Mouse (Mus musculus): Measurements from ENCODE around the gene Polr1c. TPM values are rescaled to one million over a fixed set of nuclear protein-coding genes. Genes with fewer than 3 reads are reported as not detected.

Polr1c gene
- polyA plus RNA-seq, 1 experiment: 39.5 TPM

DNA sequence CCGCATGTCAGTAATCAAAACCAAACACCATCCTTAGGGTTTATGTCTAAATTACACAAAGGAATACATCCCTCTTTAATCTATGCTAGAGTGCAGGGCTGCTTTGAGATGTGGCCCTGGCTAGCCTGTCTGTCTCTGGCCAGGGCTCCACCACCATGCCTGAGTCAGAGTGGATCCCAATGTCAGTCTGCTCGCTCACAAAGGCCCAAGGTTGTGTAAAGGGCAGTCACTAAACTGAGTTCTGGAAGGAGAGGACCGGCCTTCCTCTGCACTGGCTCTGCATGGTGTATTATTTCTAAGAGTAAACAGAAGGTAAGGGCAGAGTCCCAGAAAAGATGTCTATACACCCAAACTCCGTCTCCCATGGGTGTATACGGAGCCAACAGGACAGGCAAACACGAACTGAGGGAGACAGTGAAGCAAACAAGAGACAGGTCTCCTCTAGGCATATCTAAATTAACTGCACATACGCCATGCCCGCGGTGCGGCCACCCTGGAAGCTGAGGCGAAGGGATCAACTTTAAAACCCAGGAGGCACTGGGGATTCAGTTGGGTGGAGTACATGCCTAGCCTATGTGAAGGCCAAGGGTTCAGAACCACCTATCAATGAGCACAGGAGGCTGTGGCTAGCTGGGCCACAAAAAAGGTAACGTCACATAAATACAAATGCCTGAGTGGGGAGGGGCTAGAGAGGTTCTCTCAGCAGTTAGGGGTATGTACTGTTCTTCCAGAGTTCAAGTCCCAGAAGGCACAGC, 30.3 kb upstream of the Polr1c start:
- Histone ChIP-seq H3K4me3 (replicated peaks; ENCODE audit: extremely low read depth, low read depth, low read length) (no peak overlapping the region), H3K4me1 (ENCODE audit: control insufficient read depth, insufficient read depth, low read length) (no peaks in the 10 kb centered on the region; the same call in 1 of the 2 replicates)
- no peak for DNase-seq
- 86% methylated on average over 12 of the region's 12 CpGs for WGBS
- TF ChIP-seq POLR2A (IDR thresholded peaks at IDR 0.05; ENCODE audit: borderline replicate concordance, extremely low read depth, low read depth, low read length) (no peak), CTCF (IDR thresholded peaks at IDR 0.05; ENCODE audit: insufficient read depth, low read length) (no peak)

DNA sequence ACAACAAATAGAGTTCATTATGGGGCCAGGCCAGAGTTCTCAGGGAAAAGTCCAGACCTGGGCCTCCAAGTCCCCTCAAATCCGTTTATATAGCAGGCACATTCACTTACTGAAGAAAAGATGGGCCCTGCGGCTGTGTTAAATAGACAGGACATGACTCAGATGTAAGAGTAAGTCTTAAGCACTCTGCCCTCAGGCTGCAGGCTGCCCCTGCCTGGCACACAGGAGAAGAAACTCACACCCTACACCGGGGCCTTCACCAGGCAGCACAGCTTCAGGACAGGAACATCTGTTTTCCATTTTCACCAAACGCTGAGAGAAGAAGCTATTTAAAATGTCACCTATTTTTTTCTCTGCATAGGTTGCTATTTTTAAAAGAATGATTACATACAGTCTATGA, 29.7 kb upstream of the Polr1c start:
- Histone ChIP-seq H3K4me1 (ENCODE audit: control insufficient read depth, insufficient read depth, low read length) (no peaks in the 10 kb centered on the region; the same call in 1 of the 2 replicates), H3K4me3 (replicated peaks; ENCODE audit: extremely low read depth, low read depth, low read length) (no peak overlapping the region)
- DNase-seq: no peak
- WGBS: 65% methylated on average over 4 of the region's 4 CpGs
- TF ChIP-seq POLR2A (IDR thresholded peaks at IDR 0.05; ENCODE audit: borderline replicate concordance, extremely low read depth, low read depth, low read length) (no peak), CTCF (IDR thresholded peaks at IDR 0.05; ENCODE audit: insufficient read depth, low read length) (no peak)

DNA sequence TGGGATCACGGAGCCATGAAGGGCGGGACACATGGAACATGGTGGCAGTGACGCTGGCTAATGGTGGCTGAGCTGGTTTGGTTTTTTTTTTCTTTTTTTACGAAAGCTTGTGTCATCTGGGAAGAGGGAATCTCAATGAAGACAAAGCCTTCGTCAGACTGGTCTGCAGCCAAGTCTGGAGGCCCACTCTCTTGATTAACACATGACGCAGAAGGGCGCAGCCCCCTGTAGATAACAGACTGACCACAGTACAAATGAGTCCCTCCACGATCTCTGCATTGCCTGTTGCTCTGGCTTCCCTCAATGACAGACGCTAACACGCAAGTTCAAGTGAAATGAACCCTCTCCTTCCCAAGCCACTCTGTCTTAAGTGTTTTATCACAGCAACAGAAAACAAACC, 27.7 kb upstream of the Polr1c start:
- no peak for TF ChIP-seq POLR2A (IDR thresholded peaks at IDR 0.05; ENCODE audit: borderline replicate concordance, extremely low read depth, low read depth, low read length)
- TF ChIP-seq CTCF (IDR thresholded peaks at IDR 0.05; ENCODE audit: insufficient read depth, low read length): no peak
- no peaks in the 10 kb centered on the region for H3K4me1 ChIP-seq (ENCODE audit: control insufficient read depth, insufficient read depth, low read length)

DNA sequence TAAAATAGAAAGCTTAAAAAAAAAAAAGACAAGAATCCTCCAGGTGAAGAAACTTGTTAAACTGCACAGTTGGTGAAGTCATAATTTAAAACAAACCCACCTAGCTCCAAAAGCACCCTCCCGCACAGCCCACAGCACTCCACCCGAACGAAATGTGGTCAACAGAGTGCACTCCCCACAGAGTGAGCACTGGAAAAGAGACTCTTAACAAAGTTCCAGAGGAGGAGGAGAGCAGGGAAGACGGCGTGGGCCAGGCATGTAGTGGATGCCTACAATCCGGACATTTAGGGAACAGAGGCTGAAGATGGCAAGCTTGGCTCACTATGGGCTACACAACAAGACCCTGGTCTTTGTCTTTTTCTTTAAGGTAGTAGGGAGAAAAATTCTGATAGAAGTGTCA, 27.2 kb upstream of the Polr1c start:
- Histone ChIP-seq H3K4me3 (replicated peaks; ENCODE audit: extremely low read depth, low read depth, low read length) (no peak overlapping the region), H3K4me1 (ENCODE audit: control insufficient read depth, insufficient read depth, low read length) (no peaks in the 10 kb centered on the region)
- TF ChIP-seq POLR2A (IDR thresholded peaks at IDR 0.05; ENCODE audit: borderline replicate concordance, extremely low read depth, low read depth, low read length) (no peak), CTCF (IDR thresholded peaks at IDR 0.05; ENCODE audit: insufficient read depth, low read length) (no peak)
- WGBS: 79% methylated on average over 6 of the region's 6 CpGs
- no peak for DNase-seq

More for the DNA sequence above, 27.7 kb upstream of the Polr1c start:
- no peak for DNase-seq
- WGBS: 82% methylated on average over 10 of the region's 10 CpGs
- no peak overlapping the region for H3K4me3 ChIP-seq (replicated peaks; ENCODE audit: extremely low read depth, low read depth, low read length)

DNA sequence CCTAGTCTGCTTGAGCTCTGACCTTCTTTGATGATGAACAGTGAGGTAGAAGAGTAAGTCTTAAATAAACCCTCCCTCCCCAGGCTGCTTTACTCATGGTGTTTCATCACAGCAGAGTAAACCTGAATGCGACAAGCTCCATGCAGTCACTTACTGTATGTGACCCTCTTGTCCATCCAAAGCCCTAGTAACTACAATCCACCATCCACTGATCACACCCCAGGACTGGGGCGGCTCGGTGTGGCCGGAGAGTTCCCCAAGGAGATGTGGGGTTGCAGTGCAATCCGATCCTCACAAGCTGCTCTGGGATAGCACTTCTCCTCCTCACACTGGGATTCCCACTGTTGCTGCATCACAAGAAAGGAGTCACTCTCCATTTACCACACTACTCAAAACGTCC, 26.6 kb upstream of the Polr1c start:
- WGBS: 71% methylated on average over 6 of the region's 6 CpGs
- H3K4me3 ChIP-seq (replicated peaks; ENCODE audit: extremely low read depth, low read depth, low read length): no peak overlapping the region
- H3K4me1 ChIP-seq (ENCODE audit: control insufficient read depth, insufficient read depth, low read length): no peaks in the 10 kb centered on the region
- no peak for DNase-seq
- no peak for TF ChIP-seq POLR2A (IDR thresholded peaks at IDR 0.05; ENCODE audit: borderline replicate concordance, extremely low read depth, low read depth, low read length)
- no peak for TF ChIP-seq CTCF (IDR thresholded peaks at IDR 0.05; ENCODE audit: insufficient read depth, low read length)

DNA sequence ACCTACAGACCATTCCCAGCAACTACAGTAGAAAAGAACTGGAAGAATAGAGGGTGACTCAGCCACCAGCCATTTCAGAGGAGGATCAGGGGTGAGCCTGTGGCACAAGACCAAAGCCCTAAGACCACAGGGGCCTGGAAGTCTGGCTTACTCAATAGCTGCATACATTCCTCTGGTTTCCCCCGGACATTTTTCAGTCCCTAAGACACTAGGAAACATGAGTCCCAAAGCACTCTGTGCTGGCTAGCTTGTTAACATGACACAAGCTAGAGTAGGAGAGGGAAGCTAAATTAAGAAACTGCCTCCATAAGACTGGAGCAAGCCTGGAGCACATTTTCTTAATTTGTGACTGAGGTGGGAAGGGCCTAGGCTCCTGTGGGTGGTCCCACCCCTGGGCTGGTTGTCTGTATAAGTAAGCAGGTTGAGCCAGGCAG, 26.0 kb upstream of the Polr1c start:
- no peak for TF ChIP-seq CTCF (IDR thresholded peaks at IDR 0.05; ENCODE audit: insufficient read depth, low read length)
- no peak for TF ChIP-seq POLR2A (IDR thresholded peaks at IDR 0.05; ENCODE audit: borderline replicate concordance, extremely low read depth, low read depth, low read length)
- WGBS: 48% methylated on average over 1 of the region's 1 CpGs
- H3K4me3 ChIP-seq (replicated peaks; ENCODE audit: extremely low read depth, low read depth, low read length): no peak overlapping the region
- H3K4me1 ChIP-seq (ENCODE audit: control insufficient read depth, insufficient read depth, low read length): no peaks in the 10 kb centered on the region
- DNase-seq: no peak

DNA sequence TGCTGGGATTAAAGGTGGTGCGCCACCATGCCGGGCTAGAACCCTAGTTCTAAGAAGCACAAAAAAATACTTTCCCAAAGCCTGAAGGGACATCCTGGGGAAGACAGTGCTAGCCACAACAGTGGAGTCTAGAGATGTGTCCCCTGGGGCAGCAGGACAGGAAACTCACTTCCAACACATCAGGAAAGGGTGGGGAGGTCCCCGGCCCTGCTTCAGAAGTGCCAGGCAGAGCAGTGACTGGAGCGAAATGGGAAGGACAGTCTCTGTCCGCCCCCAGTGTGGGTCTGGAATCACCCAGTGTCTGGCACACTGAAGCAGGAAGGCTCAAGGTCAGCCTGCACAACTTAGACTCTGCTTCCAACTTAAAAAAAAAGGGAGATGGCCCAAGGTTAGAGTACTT, 24.8 kb upstream of the Polr1c start:
- 53% methylated on average over 5 of the region's 5 CpGs for WGBS
- no peak for DNase-seq
- no peaks in the 10 kb centered on the region for H3K4me1 ChIP-seq (ENCODE audit: control insufficient read depth, insufficient read depth, low read length)
- TF ChIP-seq POLR2A (IDR thresholded peaks at IDR 0.05; ENCODE audit: borderline replicate concordance, extremely low read depth, low read depth, low read length) (no peak), CTCF (IDR thresholded peaks at IDR 0.05; ENCODE audit: insufficient read depth, low read length) (no peak)
- no peak overlapping the region for H3K4me3 ChIP-seq (replicated peaks; ENCODE audit: extremely low read depth, low read depth, low read length)

DNA sequence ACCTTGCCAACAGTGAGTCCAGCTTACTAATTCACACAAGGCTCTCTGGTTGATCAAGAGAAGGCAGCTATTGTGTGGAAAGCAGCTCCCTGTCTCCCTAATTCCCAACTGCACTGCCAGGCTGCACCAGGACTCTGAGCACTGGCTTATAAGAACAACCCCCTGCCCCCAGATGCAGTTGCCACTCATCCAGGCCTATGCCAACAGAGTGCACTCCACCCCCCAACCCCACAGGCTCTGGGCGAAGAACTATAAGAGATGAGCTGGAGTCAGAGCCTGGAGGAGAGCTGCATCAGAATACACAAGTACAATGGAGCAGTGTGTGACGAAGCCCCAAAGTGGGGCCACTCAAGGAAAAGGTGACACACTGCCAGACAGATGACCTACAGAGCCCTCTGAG, 24.2 kb upstream of the Polr1c start:
- DNase-seq: no peak
- Histone ChIP-seq H3K4me3 (replicated peaks; ENCODE audit: extremely low read depth, low read depth, low read length) (no peak overlapping the region), H3K4me1 (ENCODE audit: control insufficient read depth, insufficient read depth, low read length) (no peaks in the 10 kb centered on the region)
- no peak for TF ChIP-seq POLR2A (IDR thresholded peaks at IDR 0.05; ENCODE audit: borderline replicate concordance, extremely low read depth, low read depth, low read length)
- TF ChIP-seq CTCF (IDR thresholded peaks at IDR 0.05; ENCODE audit: insufficient read depth, low read length): no peak
- 85% methylated on average over 2 of the region's 2 CpGs for WGBS

DNA sequence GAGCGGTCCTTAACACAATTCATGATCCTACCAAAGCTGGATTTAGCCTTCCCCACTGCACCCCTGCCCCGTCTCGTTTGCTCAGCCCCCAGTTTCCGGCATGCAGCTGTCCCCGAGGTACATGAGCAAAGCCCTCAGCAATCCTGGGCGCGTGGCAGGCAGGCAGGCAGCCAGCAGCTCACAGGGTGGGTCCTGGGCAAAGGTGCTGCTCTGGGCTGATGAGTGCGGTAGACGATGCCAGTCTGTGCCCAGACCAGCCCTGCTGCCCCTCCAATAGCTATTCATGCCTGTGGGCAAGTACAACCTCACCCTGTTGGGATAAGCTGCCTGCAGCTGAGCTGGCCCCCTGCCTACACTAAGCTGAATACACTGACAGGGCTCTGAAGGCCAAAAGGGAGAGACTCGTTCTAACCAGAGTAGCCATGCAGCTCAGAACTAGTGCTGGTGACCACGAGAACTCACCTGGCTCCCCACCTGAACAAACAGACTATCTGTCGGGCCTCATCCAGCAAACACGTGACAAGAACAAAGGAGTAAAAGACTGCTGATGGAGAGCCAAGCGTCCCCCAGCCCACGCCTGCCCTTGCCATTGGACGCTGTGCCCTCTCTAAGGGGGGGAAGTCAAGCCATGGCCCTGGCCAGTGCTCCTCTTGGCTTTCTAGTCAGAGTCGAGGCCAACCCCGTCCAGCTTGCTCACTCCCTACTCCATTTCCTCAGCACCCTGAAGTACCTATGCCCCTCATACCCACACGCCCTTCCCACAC, 22.1 kb upstream of the Polr1c start:
- DNase-seq: no peak

More for the DNA sequence above, 22.1 kb upstream of the Polr1c start:
- WGBS: 71% methylated on average over 19 of the region's 19 CpGs
- H3K4me3 ChIP-seq (replicated peaks; ENCODE audit: extremely low read depth, low read depth, low read length): no peak overlapping the region
- no peak for TF ChIP-seq CTCF (IDR thresholded peaks at IDR 0.05; ENCODE audit: insufficient read depth, low read length)
- H3K4me1 ChIP-seq (ENCODE audit: control insufficient read depth, insufficient read depth, low read length): no peaks in the 10 kb centered on the region
